Mouse (Mus musculus): ENCODE results near the gene Gal3st3.
A peak's percentile ranks its signal among the peaks of the same experiment; 100 is the strongest.

Gal3st3 gene

GRCm38 (mm10) chr19:5297903-5298800 lies at the start of gene Gal3st3:
Gal3st3 (plus strand) TSS chr19:5298331.
- no peak for DNase-seq (ENCODE audit: low spot score)

DNA sequence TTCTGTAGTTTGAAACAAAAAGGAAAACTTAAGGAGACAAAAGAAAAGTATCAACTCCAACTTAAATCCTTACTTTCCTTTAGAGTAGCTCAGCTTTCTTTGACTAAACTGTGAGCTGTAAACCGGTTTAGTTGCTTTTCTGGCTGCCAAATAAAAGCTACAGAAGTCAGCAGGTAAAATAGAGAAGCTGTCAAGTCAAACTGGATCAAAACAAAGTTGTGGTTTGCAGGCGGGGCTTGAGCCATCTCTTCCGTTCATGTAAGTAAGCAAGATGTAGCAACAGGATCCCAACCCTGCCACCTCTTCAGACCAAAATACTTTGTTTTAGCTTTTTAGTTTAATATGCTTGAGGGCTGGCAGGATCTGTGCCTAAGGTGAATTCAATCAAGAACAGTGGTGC lies 41.0 kb upstream of the Gal3st3 start:
- no peak for DNase-seq (ENCODE audit: low spot score)

GRCm38 (mm10) chr19:5267015-5267414 lies 31.1 kb upstream of the Gal3st3 start:
- no peak for DNase-seq (ENCODE audit: low spot score)

GRCm38 (mm10) chr19:5268017-5268416 lies 30.1 kb upstream of the Gal3st3 start:
- no peak for DNase-seq (ENCODE audit: low spot score)

GRCm38 (mm10) chr19:5268875-5269274 lies 29.3 kb upstream of the Gal3st3 start:
- DNase-seq (ENCODE audit: low spot score), result no peak

- DNase-seq (ENCODE audit: low spot score), result no peak
Measured at GRCm38 (mm10) chr19:5269392-5269791, 28.7 kb upstream of the Gal3st3 start.

DNA sequence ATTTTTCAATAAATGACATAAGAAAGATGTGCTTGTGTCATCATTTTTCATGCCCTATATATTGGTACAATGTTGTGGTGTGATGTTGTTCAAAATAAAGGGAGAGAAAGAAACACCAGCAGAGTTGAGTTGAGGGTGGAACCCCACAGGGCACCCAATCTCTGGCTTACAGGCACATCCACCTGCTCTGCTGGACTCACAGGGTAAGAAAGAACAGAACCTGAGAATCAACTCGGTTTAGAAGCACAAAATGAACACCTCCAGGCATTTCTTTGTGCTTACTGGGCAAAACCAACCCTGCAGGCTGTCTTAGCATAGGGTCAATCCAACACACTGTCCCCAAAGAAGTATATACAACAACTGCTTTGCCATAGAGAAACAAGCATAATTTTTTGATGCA lies 26.7 kb upstream of the Gal3st3 start:
- DNase-seq (ENCODE audit: low spot score), result no peak

GRCm38 (mm10) chr19:5272326-5272795 lies 25.8 kb upstream of the Gal3st3 start:
- DNase-seq (ENCODE audit: low spot score), result peak; percentile 70

- peak; percentile 90 for DNase-seq (ENCODE audit: low spot score)
Measured at GRCm38 (mm10) chr19:5272801-5273733, 25.1 kb upstream of the Gal3st3 start, which contains the start of gene Pacs1. Pacs1 (minus strand) TSS chr19:5273119.

- no peak for DNase-seq (ENCODE audit: low spot score)
Measured at GRCm38 (mm10) chr19:5273916-5274315, 24.2 kb upstream of the Gal3st3 start.

GRCm38 (mm10) chr19:5274641-5275040 lies 23.5 kb upstream of the Gal3st3 start:
- DNase-seq (ENCODE audit: low spot score), result no peak

DNA sequence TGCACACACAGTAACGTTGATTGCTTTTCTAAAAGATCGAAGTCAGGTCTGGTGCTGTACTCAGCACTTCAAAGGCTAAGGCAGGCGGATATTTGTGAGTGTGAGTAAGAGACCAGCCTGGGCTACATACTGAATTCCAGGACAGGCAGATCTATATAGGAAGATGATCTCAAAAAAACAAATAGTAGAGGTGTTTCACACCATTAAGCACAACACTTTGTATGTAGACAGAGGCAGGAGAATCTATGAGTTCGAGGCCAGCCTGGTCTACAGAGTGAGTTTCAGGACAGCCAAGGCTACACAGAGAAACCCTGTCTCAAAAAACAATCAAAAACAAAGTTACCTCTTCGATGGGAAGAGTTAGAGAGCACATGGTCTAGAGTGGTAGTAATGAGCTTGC lies 22.4 kb upstream of the Gal3st3 start:
- no peak for DNase-seq (ENCODE audit: low spot score)

DNA sequence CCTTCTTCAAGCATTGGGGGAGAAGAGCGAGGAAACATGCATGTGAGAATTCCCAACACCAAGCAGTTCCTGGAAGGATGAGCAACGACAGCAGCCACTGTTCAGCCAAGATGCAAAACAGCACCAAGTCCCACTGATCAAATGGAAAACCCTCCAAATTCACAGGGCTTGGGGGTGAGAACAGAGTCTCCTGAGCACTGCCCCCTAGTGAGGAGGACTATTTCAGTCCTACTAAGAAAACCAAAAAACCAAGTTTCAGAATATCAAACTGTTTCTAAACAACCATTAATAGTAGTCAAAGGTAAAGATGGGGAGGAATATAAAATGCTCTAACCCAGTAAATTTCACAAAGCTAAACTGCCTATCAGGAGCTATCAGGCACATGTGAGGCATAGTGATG lies 21.6 kb upstream of the Gal3st3 start:
- no peak for DNase-seq (ENCODE audit: low spot score)

- DNase-seq (ENCODE audit: low spot score), result no peak
Measured at GRCm38 (mm10) chr19:5277140-5277539, 21.0 kb upstream of the Gal3st3 start.

DNA sequence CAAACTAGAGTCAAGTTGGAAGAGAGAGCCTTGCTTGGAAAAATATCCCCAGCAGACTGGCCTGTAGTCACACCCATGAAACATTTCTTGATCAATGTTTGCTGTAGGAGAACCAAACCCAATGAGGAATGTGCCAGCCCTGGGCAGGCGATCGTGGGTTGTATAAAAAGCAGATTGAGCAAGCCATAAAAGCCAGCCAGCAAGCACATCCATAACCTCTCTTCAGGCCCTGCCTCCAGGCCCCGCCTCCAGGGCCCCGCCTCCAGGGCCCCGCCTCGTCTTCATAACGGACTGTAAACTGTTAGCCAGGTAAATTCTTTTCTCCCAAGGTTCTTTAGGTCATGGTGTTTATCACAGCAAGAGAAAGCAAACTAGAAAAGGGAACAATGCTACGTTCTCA lies 19.8 kb upstream of the Gal3st3 start:
- DNase-seq (ENCODE audit: low spot score), result no peak

DNA sequence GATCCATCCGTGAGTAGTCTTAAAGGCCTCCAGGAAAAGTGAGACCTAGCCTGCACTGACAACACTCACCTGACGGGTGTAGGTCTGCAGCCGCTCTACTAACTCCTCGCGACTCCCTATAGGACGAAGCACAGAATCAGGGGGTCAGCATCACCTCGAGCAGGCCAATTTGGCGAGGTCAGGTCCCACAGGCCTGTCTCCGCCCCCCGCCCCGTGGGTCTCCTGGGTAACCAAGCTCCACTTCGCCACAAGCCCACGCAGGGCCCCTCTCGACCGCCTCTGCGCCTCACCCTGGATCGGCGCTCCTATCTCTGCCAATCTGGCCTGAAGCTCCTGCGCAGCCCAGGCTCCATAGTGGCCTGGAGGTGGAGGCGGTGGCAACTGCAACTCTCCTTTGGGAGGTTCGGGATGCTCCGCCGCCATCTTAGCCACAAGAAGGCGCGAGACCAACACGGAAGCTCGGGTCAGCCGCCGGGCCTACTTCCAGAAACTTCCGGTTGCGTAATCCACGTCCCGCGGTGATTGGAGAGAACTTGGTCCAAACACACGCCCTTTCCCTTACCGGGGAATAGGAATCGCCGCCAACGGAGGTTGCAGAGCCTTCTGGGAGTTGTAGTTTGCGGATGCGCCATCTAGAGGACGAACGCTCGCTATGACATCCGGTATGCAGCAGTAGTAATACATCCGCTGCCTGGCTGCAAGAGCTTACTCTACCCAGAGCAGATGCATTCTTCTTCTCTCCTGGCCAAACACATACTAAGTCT lies 3.0 kb upstream of the Gal3st3 start, which contains the start of gene Sf3b2:
Sf3b2 (minus strand) TSS at position 484 of the 764 bp plus-strand sequence.
- DNase-seq (ENCODE audit: low spot score), result peak; percentile 99

GRCm38 (mm10) chr19:5295736-5296075 lies 2.4 kb upstream of the Gal3st3 start:
- DNase-seq (ENCODE audit: low spot score), result no peak

- no peak for DNase-seq (ENCODE audit: low spot score)
Measured at GRCm38 (mm10) chr19:5296630-5297029, 1.5 kb upstream of the Gal3st3 start.

GRCm38 (mm10) chr19:5300588-5300987 lies 2.5 kb downstream of the Gal3st3 start:
- DNase-seq (ENCODE audit: low spot score), result no peak

DNA sequence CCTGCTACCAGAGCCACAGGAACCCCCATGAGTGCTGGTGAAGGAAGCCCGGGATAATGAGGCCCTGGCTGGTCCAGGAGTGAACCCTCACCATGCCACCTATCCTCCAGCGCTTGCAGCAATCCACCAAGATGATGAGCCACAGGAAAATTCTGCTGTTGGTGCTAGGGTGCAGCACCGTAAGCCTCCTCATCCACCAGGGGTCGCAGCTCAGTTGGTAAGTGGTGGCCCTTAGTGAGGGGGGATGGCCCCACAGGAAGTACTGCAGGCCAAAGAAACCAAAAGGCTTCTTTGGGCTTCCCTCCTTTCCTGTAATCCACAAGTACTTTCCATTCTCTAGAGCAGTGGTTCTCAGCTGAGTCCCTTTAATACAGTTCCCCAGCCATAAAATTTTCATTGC lies 4.3 kb downstream of the Gal3st3 start:
- no peak for DNase-seq (ENCODE audit: low spot score)

GRCm38 (mm10) chr19:5306279-5306678 lies 8.1 kb downstream of the Gal3st3 start:
- no peak for DNase-seq (ENCODE audit: low spot score)
